Mouse (Mus musculus): ENCODE results near the gene Maats1.

DNA sequence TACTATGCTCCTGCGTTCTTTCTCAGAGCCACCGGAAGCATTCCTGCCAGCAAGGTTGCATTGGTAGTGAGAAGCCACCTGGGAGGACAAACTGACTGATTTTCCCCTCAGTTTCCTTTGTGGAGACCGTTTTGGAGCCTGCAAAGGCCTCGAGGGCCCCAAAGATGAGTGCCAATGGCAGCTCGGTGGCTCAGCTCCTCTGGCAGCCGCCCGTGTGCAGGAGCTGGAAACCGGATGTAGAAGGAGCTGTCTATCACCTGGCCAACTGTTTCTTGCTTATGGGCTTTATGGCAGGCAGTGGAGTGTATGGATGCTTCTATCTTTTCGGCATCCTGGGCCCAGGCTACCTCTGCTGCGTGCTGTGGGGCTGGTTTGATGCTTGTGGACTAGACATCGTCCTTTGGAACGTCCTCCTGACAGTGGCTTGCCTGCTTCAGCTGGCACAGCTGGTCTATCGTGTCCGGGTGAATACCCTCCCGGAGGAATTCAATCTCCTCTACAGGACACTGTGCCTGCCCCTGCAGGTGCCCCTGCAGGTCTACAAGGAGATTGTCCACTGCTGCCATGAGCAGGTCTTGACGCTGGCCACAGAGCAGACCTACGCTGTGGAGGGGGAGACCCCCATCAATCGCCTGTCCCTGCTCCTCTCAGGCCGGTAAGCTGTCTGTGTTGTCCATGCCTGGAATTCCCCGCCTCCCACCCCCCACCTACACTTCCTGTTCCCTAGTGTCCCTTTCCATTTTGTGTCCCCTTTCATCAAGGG lies 20.7 kb upstream of the Maats1 start:
- TF ChIP-seq GATA1 (IDR thresholded peaks at IDR 0.05; ENCODE audit: borderline replicate concordance, low read length) (no peak), FLI1 (IDR thresholded peaks at IDR 0.05; ENCODE audit: low read length) (no peak)
